Mouse (Mus musculus): Measurements from ENCODE around the gene H1fx.

DNA sequence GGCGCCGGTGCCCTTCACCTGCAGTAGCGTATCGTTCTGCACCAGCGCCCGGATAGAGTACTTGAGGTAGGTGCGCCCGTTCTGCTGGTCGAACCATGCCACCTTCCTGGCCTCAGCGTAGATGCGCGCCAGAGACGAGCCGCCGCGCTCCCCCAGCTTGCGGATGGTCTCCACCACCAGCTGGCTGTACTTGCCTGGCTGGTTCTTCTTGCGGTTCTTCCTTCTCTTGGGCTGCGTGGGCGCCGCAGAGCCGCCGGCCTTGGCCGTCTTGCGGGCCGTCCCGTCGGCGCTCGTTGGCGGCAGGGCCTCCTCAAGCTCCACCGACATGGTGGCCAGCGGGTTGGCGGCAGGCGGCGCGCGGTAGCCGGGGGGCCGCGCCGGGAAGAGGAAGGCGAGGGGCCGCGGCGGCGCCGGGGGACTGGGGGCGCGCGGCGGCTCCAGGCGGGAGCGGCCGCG, 379 bp downstream of the H1fx start:
- TF ChIP-seq CTCF (IDR thresholded peaks at IDR 0.05; ENCODE audit: extremely low read depth, insufficient read length, insufficient replicate concordance, low read depth, low read length) (no peak), POLR2A (IDR thresholded peaks at IDR 0.05; ENCODE audit: low read depth, low read length) (no peak)

Data from small intestine, adult 2 months (tissue).